In genomic region chr12:31369118-31369517, GRCm38 (mm10) we compare ENCODE assay signal across 30 mouse cellular contexts. TPM values are rescaled to one million over a fixed set of nuclear protein-coding genes. Genes with fewer than 3 reads are reported as not detected.
DNase-seq lines count a peak whose midpoint lies in the region; ATAC-seq and TF ChIP-seq lines count a peak whose summit lies in the region.
"Had no signal": no experiment of that assay in that cellular context is flagged by ENCODE, and none has a peak within 500 bp of the region (broad histone marks: within the 10 kb centered on the region; RNA-seq: fewer than 3 reads in every experiment).

No protein-coding gene starts in this region.

- WGBS in heart, embryonic 11.5 days (ENCODE audit: insufficient replicate concordance): 79% methylated on average over 1 of the region's 1 CpGs
- WGBS in heart, adult 2 months: 98% methylated on average over 1 of the region's 1 CpGs
- 81% methylated on average over 1 of the region's 1 CpGs for WGBS in heart, postnatal 0 days

- no peak overlapping the region for H3K9ac ChIP-seq in heart, embryonic 11.5 days (ENCODE audit: low read depth, low read length)
- H3K9ac ChIP-seq in heart, adult 2 months (ENCODE audit: low read depth, low read length): no peak overlapping the region
- no peak overlapping the region for H3K9ac ChIP-seq in heart, postnatal 0 days (replicated peaks; ENCODE audit: low read depth, low read length)
- H3K9ac ChIP-seq: hindbrain, embryonic 15.5 days; liver, embryonic 13.5 days had no signal

- no peak for TF ChIP-seq CTCF in heart, adult 2 months (IDR thresholded peaks at IDR 0.05)
- TF ChIP-seq CTCF in heart, postnatal 0 days (IDR thresholded peaks at IDR 0.05; ENCODE audit: low read depth): no peak

- no peak for TF ChIP-seq EP300 in heart, adult 2 months (IDR thresholded peaks at IDR 0.05; ENCODE audit: insufficient read depth, low read depth, low read length)
- no peak for TF ChIP-seq EP300 in heart, postnatal 0 days (IDR thresholded peaks at IDR 0.05; ENCODE audit: low read depth)

- intact Hi-C loops in heart, adult 2 months (cut with DNase I): no loop called here

- no peak for TF ChIP-seq POLR2A in heart, adult 2 months (IDR thresholded peaks at IDR 0.05; ENCODE audit: insufficient read depth, low read depth, low read length)

- ATAC-seq in heart, embryonic 11.5 days (replicated peaks; ENCODE audit: insufficient number of reproducible peaks, low FRiP score, low TSS enrichment): no peak
- peak; percentile 80 for ATAC-seq in heart, postnatal 0 days (ENCODE audit: insufficient read depth, low read depth)
- ATAC-seq: activated CD4-positive, CD25-positive, alpha-beta regulatory T cell, adult 4 months; forebrain, embryonic 16.5 days had no signal

- no peaks in the 10 kb centered on the region for H3K27me3 ChIP-seq in heart, embryonic 11.5 days (ENCODE audit: control insufficient read depth, insufficient read depth, low read length)
- no peaks in the 10 kb centered on the region for H3K27me3 ChIP-seq in heart, adult 2 months (ENCODE audit: control insufficient read depth, insufficient read depth, low read length)
- H3K27me3 ChIP-seq in heart, postnatal 0 days (ENCODE audit: control insufficient read depth, insufficient read depth, low read length): no peaks in the 10 kb centered on the region
- H3K27me3 ChIP-seq: CH12.LX; hindbrain, embryonic 15.5 days; liver, embryonic 13.5 days had no signal

- no peak overlapping the region for H3K4me3 ChIP-seq in heart, embryonic 11.5 days (ENCODE audit: low read depth, low read length)
- H3K4me3 ChIP-seq in heart, adult 2 months: no peak overlapping the region
- no peak overlapping the region for H3K4me3 ChIP-seq in heart, postnatal 0 days (ENCODE audit: low read depth, low read length)
- H3K4me3 ChIP-seq: forebrain, embryonic 10.5 days; hindbrain, embryonic 15.5 days; left cerebral cortex, adult 2 months; liver, embryonic 13.5 days had no signal

- no peaks in the 10 kb centered on the region for H3K36me3 ChIP-seq in heart, embryonic 11.5 days (ENCODE audit: control insufficient read depth, insufficient read depth, low read length)
- H3K36me3 ChIP-seq in heart, adult 2 months (ENCODE audit: control insufficient read depth, insufficient read depth, low read length): no peaks in the 10 kb centered on the region
- no peaks in the 10 kb centered on the region for H3K36me3 ChIP-seq in heart, postnatal 0 days (replicated peaks; ENCODE audit: control insufficient read depth, insufficient read depth, low read length)
- H3K36me3 ChIP-seq: forebrain, embryonic 10.5 days; G1E; hindbrain, embryonic 15.5 days; liver, embryonic 13.5 days had no signal

- H3K27ac ChIP-seq in heart, embryonic 11.5 days (ENCODE audit: low read depth, low read length): peak overlapping the region; percentile 57
- no peak overlapping the region for H3K27ac ChIP-seq in heart, adult 2 months
- H3K27ac ChIP-seq in heart, postnatal 0 days (ENCODE audit: low read depth): 0 out of 2 replicates have a peak overlapping the region, but pooled peaks have one; percentile 20
- H3K27ac ChIP-seq: forebrain, embryonic 10.5 days; hindbrain, embryonic 15.5 days; kidney, postnatal 0 days; left cerebral cortex, adult 2 months; liver, embryonic 13.5 days; stomach, postnatal 0 days had no signal

- peaks cover 14% of the 10 kb centered on the region; the same call in 1 of the 2 replicates for H3K4me1 ChIP-seq in heart, embryonic 11.5 days (ENCODE audit: control insufficient read depth, insufficient read depth, low read length)
- H3K4me1 ChIP-seq in heart, adult 2 months (ENCODE audit: control insufficient read depth, insufficient read depth, low read length): no peaks in the 10 kb centered on the region
- no peaks in the 10 kb centered on the region; the same call in 1 of the 2 replicates for H3K4me1 ChIP-seq in heart, postnatal 0 days (ENCODE audit: control insufficient read depth, insufficient read depth)
- H3K4me1 ChIP-seq: forebrain, embryonic 10.5 days; hindbrain, embryonic 15.5 days; liver, embryonic 13.5 days had no signal

- no peaks in the 10 kb centered on the region for H3K79me2 ChIP-seq in heart, adult 2 months (replicated peaks; ENCODE audit: control insufficient read depth, insufficient read depth, low read length)

- no peak overlapping the region for H3K4me2 ChIP-seq in heart, embryonic 11.5 days
- no peak overlapping the region for H3K4me2 ChIP-seq in heart, postnatal 0 days (ENCODE audit: low read depth, low read length)
- H3K4me2 ChIP-seq: hindbrain, embryonic 15.5 days; liver, embryonic 13.5 days had no signal

- H3K9me3 ChIP-seq in heart, embryonic 11.5 days (replicated peaks; ENCODE audit: control insufficient read depth, low read length): no peaks in the 10 kb centered on the region
- H3K9me3 ChIP-seq in heart, postnatal 0 days (replicated peaks; ENCODE audit: control insufficient read depth, low read length): no peaks in the 10 kb centered on the region
- H3K9me3 ChIP-seq: forebrain, embryonic 10.5 days; G1E; hindbrain, embryonic 15.5 days; liver, embryonic 13.5 days had no signal

- no peak for DNase-seq in heart, adult 2 months
- DNase-seq in heart, postnatal 0 days (ENCODE audit: low spot score): peak; percentile 47
- DNase-seq in heart, postnatal 4 days: no peak
- peak; percentile 55 for DNase-seq in MN1 (ENCODE audit: low spot score)
- peak; percentile 16 for DNase-seq in forelimb bud, embryonic 11.5 days (ENCODE audit: low read depth, low spot score)
- no peak for DNase-seq in lung, postnatal 25 days (ENCODE audit: low spot score)
- DNase-seq: adrenal gland, adult 8-10 months; B cell, adult 2 months; cerebellum, adult 8-10 months; cerebellum, postnatal 36 days; gastrocnemius, postnatal 14 days; kidney, adult 2 months; liver, embryonic 13.5 days; lung, adult 2 months; lung, postnatal 14 days; right cerebral cortex, postnatal 14 days had no signal

RNA-seq across cellular contexts. Expression of gene Dld, which starts 17.9 kb away (rescaled TPM):
- 207 and 218 TPM in 2 replicates for polyA plus RNA-seq in heart, embryonic 11.5 days (2014; fragmentation: Nextera tagmentation; extraction: Ambion mirVana)
- 100 to 1,000 TPM; 374 to 406 TPM for total RNA-seq in heart, adult 2 months (2021)
- polyA plus RNA-seq in heart, adult 2 months (2012; rRNA removed): 85.0 and 180 TPM in 2 replicates
- total RNA-seq in heart, postnatal 0 days (2014; rRNA removed; ENCODE audit: low replicate concordance): 91.6 and 125 TPM in 2 replicates
- 372 and 377 TPM in 2 replicates for polyA plus RNA-seq in heart, postnatal 0 days (2015; fragmentation: Nextera tagmentation; extraction: Ambion mirVana)
- total RNA-seq in heart, postnatal 4 days (2021): 100 to 1,000 TPM; 309 to 328 TPM

RNA-seq across cellular contexts. Expression of gene Slc26a3, which starts 21.6 kb away (rescaled TPM):
- polyA plus RNA-seq in heart, embryonic 11.5 days (2014; fragmentation: Nextera tagmentation; extraction: Ambion mirVana): 0.07 TPM in 1 of 2 replicates, not detected in the other
- 1 to 10 TPM; 1.2 to 1.6 TPM for total RNA-seq in heart, adult 2 months (2021)
- polyA plus RNA-seq in heart, adult 2 months (2012; rRNA removed): 1.3 and 2.8 TPM in 2 replicates
- 1.9 TPM in 1 of 2 replicates, not detected in the other for total RNA-seq in heart, postnatal 0 days (2014; rRNA removed; ENCODE audit: low replicate concordance)
- 0.72 and 0.75 TPM in 2 replicates for polyA plus RNA-seq in heart, postnatal 0 days (2015; fragmentation: Nextera tagmentation; extraction: Ambion mirVana)
- under 1 TPM; 0.56 to 0.69 TPM for total RNA-seq in heart, postnatal 4 days (2021)
- total RNA-seq: CH12.LX; gastrocnemius, postnatal 14 days; hematopoietic stem cell, adult 5-6 weeks; monocyte, adult 5-6 weeks; neutrophil, adult 5-6 weeks had no signal
- polyA plus RNA-seq: embryonic facial prominence, embryonic 11.5 days; forebrain, embryonic 10.5 days; G1E; hindbrain, embryonic 15.5 days had no signal

Comparison
In these comparisons a context has a peak if more than half of its experiments do, and no peak if none do; other contexts are left out.
1. DNase-seq: peak in heart, postnatal 0 days (single experiment), MN1 (single experiment) and forelimb bud, embryonic 11.5 days (single experiment); none in heart, adult 2 months (0 of 2), heart, postnatal 4 days (single experiment) and lung, postnatal 25 days (single experiment).